Mouse (Mus musculus): Measurements from ENCODE around the gene Cdkn1c.

The Cdkn1c gene

GRCm38 (mm10) chr7:143460874-143461273, at the start of gene Cdkn1c:
TSS of gene Cdkn1c (minus strand) at chr7:143461050.
- peak; percentile 87 to 91 for DNase-seq

- no peak for DNase-seq
Observed at GRCm38 (mm10) chr7:143509566-143509965, 48.7 kb upstream of the Cdkn1c start.

- peak; percentile 74 to 82 for DNase-seq
Observed at GRCm38 (mm10) chr7:143506675-143507074, 45.8 kb upstream of the Cdkn1c start.

DNA sequence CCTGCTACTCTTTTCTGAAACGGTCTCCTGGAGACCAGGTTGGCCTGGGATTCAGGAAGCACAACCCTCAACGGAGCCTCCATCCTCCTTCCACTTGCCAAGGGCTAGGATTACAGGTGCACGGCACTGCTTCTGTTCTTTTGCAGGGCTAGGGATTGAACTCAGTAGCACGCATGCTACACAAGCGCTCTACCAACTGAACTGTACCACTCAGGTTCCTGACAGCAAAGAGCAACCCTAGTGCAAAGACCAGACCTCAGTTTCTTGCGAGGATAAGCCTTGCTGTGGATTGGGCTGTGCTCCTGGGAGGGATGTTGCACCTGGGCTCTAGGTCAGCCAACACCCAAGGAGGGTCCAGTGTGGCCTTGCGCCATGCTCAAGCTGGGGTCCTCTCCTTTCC, 45.4 kb upstream of the Cdkn1c start:
- DNase-seq: no peak

DNA sequence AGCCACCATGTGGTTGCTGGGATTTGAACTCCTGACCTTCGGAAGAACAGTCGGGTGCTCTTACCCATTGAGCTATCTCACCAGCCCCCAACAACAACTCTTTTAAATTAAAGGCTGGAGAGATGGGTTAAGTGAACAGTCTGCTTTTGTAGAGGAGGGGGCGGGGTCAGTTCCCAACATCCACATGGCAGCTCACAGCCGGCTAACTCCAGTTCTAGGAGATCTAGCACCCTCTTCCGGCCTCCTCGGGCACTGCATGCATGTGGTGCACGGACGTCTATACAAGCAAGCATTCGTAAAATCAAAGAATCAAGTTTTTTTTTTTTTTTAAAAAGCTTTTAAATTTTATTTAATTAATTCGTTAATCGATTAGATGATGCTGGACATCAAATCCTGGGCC, 45.0 kb upstream of the Cdkn1c start:
- DNase-seq: peak; percentile 87 to 89

GRCm38 (mm10) chr7:143505411-143505810, 44.6 kb upstream of the Cdkn1c start:
- no peak for DNase-seq

DNA sequence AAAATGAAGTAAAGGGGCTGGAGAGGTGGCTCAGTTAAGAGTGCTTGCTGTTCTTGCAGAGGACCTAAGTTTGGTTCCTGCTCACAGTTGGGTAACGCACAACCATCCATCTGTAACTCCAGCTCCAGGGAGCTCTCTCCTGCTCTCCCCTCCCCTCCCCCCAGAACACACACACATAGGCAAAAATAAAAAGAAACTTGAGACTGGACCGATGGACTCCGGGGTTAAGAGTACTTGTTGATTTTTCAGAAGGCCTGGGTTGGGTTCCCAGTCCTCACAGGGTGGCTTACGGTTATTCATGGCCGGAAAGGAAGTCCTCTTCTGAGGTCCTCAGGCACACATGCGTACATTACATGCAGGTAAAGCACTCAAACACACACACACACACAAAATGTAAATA, 43.1 kb upstream of the Cdkn1c start:
- DNase-seq: no peak

DNA sequence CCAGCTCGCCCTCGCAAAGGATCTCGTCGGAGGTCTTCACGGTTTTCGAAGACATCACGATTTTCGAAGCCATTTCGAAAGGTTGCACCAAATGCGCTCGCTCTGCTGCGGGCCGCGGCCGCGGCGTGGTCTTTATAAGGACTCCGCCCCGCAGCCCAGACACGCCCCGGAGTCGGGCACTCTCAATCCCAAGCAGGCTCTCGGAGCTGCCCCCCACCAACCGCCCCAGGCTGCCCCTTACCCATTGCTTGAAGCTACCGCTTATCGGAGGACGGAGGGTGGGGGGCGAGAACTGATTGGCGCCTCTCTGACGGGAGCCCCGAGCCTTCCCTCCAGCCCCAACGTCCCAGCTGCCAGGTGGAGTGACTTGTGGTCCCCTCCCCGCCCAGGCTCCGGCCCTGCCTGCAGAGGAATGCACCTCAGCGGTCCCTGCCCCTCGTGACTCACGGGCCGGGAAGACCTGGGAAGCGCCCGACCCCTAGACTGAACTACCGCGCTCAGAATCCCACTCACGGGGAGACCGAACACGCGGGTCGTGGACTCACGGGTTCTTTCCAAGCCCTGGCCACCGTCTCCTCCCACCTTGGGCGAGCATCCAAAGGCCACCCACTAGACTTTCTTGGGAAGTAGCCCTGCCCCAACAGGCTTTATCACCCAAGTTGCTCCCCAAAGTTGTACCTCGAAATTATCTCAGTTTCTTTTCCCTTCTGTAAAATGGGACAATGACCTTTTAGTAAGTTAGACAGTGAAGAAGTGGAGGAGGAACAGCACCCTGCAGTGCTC, 41.8 kb upstream of the Cdkn1c start, which contains the start of gene Phlda2:
TSS of gene Phlda2 (minus strand) at position 733 of the 783 bp plus-strand sequence.
- DNase-seq: peak in 1 of 2 experiments; percentile 30

DNA sequence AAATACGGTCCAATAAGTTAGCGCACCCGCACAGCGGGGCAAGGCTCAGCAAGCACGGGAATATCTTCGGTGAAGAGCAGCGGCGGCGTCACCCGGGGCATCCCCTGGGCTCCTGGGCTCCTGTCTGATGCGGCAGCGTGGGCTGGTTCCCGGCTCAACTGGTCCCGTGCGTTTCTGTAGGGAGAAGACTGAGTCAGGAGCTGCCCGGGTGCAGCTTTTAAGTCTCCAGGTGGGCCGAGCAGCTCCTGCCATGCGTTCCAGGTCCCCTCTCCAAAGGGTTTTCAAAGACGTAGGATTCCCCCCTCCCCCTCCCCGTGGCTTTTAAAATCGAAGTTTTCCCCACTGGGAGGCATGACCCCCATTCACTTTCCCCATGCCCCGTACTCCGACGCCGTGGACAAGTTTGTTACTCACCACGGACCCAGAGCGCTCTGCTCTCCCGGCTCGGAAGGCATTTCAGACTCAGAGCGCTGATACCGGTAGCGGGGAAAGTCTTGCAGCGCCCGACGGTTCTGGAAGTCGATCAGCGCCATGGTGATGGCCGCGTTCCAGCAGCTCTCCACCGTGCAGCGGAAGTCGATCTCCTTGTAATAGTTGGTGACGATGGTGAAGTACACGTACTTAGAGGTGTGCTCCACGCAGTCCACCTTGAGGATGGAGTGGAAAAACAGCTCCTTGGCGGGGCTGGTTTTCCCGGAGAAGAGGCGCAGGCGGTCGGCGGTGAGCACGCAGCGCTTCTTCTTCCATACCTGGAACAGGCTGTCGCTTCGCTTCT, 41.0 kb upstream of the Cdkn1c start:
- DNase-seq: peak; percentile 65 to 67

GRCm38 (mm10) chr7:143500912-143501311, 40.1 kb upstream of the Cdkn1c start:
- DNase-seq: no peak

- no peak for DNase-seq
Observed at GRCm38 (mm10) chr7:143498584-143498983, 37.7 kb upstream of the Cdkn1c start.

GRCm38 (mm10) chr7:143495104-143495961, 34.5 kb upstream of the Cdkn1c start:
- no peak for DNase-seq

- DNase-seq: no peak
Observed at GRCm38 (mm10) chr7:143493616-143494126, 32.8 kb upstream of the Cdkn1c start.

GRCm38 (mm10) chr7:143489735-143490134, 28.9 kb upstream of the Cdkn1c start:
- DNase-seq: no peak

DNA sequence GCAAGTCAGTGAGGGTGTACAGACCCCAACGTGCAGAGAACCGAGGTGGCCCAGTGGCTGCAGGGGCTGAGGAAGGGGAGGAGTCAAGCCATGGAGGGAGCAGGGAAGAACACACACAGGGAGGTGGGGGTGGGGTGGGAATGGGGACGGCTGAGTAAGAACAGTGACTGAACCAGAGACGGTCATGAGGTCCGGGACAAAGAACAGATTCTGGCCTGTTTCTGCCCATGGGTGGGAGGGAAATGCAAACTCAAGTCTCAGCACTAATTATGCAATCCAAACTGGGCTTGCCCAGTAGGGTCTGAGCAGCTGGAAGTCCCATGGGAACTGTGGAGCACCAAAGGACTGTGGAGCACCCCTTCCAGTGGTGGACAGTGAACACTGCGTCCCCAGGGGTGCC, 21.7 kb upstream of the Cdkn1c start:
- DNase-seq: no peak

DNA sequence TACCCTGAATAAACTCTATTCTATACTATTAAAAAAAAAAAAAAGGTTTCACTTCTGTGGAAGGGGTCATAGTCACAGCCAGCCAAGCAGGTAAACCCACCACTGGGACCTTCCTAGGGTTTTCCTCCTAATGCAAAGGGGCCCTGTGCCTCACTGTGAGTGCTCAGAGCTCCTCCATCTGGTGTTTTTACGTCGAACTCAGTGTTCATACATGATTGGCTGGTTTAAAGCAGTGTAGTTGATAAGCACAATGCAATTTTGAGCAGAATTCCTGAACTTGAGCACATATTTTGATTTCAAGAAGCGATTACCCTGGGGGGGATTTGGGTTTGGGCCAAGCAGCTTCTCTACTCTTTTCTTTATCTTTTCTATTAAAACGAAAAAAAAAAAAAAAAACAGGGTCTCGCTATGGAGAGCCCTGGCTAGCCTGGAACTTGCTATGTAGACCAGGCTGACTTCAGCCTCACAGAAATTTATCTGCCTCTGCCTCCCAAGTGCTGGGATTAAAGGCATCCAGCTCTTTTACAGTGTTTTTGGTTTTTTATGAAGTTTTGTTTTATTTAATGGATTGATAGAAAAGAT, 21.0 kb upstream of the Cdkn1c start:
- DNase-seq: no peak

GRCm38 (mm10) chr7:143480498-143480897, 19.6 kb upstream of the Cdkn1c start:
- peak; percentile 74 to 79 for DNase-seq

- no peak for DNase-seq
Observed at GRCm38 (mm10) chr7:143477800-143478199, 16.9 kb upstream of the Cdkn1c start.

DNA sequence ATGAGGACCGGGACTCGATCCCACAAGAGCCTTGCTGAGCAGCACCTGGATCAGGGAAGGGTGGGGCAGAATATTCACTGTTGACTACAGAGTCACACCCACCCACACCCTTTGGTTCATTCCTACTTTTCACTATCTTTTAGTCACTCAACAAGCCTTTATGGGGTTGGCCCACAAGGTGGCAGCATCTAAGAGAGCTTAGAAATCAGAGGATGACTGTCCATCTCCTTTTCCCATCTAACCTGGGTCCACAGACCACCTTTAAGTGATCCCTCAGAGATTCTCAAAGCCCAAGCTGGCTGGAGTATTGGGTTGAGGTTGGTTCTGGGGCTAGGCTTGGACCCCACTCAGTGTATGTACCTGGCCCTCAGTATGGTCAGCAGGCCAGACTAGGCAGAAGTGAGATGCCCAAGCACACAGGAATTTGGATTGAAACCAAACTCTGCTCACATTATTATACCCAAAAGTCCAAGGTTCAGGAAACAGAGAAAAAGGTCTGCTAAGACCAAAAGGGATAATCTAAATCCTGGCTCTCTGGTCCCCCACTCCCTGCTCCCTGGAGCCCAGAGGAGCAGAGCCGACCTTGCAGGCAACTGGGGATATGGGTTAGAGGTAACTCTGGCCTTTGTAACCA, 16.0 kb upstream of the Cdkn1c start:
- DNase-seq: no peak

DNA sequence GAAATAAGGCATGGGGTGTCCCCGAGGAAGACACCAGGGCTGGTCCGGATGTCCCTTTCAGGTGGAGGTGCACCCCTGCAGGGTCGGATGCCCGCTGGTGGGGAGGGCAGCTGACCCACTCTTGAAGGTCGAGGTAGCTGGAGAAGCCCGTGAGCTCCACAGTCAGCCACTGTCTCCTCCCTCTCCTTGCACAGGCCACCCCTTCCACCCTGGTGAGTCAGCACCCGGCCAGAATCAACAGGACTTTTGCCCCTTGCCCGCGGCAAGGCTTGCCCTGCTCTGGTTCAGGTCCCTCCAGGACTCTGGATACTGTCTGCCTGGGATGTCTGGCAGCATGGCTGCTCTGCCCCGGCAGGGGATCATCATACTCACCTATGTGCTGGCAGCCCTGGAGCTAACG, 15.0 kb upstream of the Cdkn1c start:
- no peak for DNase-seq

DNA sequence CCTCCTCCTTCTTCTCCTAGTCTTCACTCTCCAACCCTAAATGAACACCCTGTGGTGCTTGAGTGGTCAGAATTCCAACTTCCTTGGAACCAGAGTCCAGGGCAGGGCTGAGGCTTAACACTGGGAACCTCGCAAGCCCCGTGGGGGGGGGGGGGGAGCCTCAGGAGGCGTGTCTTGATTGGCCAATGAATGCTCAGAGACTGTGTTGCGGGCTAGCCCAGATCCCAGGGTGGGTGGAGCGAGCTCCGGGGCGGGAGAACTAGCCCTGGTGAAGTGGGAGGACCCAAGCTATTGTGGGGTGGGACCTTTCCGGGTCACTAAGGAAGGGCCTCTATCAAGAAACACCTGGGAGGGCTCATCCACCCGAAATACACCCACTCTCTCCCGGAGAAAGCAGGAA, 14.0 kb upstream of the Cdkn1c start:
- DNase-seq: no peak
